Mouse (Mus musculus): ENCODE data around the gene Prelid3b.
A peak's percentile ranks its signal among the peaks of the same experiment; 100 is the strongest.

Prelid3b gene

DNA sequence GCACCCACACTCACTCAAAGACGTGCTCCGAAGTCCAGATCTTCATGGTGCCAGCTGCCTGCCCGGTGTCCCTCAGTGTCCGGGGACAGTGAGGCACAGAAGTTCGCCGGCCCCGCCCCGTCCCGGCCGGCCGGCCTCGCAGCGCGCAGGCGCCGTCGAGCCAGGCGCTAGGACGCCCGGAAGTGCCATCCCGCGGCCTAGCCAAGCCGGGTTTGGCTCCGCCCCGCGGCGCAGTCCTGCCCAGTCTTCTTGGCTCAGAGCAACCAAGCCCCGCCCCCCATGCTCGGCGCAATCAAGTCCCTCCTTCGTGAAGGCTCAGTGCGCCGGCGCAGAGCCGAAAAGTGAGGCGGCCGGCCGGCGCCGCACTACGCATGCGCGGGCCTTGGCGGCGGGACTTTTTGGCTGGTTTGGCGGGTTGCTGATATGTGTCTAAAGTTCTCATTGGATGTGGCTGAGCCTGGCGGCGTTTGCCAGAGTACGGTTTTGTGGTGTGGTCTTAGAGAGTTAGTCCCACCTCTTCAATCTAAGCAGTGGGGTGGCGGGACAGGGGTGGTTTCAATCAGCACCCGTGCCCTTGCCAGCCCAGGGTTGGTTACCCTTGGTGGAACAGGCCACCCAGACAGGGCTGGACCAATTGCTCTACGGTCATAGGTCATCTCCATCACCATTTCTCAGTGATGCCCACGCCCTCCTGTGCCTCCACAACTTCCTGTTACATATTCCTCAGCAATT, at the start of gene Prelid3b:
Gene Prelid3b (minus strand): TSS at position 264 of the 732 bp plus-strand sequence.
- DNase-seq (ENCODE audit: low spot score): peak; percentile 100

DNA sequence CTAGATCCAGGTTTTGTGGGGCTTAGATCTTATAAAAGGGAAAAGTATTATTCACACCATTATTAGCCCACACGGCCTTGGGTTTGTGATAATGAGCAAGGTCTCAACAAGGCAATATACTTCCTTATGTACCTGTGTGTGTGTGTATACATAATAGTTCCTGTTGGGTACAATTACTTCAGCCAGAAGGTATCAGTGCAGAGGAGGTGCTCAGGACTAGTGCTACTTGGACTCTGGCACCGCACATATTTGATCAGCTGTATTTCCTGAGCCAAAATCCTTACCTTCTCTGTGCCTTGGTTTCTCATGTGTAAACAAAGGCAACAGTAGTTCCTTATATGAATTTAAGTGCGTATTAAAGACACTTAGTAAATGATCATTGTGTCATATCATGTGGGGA, 49.3 kb upstream of the Prelid3b start:
- DNase-seq (ENCODE audit: low spot score): no peak

DNA sequence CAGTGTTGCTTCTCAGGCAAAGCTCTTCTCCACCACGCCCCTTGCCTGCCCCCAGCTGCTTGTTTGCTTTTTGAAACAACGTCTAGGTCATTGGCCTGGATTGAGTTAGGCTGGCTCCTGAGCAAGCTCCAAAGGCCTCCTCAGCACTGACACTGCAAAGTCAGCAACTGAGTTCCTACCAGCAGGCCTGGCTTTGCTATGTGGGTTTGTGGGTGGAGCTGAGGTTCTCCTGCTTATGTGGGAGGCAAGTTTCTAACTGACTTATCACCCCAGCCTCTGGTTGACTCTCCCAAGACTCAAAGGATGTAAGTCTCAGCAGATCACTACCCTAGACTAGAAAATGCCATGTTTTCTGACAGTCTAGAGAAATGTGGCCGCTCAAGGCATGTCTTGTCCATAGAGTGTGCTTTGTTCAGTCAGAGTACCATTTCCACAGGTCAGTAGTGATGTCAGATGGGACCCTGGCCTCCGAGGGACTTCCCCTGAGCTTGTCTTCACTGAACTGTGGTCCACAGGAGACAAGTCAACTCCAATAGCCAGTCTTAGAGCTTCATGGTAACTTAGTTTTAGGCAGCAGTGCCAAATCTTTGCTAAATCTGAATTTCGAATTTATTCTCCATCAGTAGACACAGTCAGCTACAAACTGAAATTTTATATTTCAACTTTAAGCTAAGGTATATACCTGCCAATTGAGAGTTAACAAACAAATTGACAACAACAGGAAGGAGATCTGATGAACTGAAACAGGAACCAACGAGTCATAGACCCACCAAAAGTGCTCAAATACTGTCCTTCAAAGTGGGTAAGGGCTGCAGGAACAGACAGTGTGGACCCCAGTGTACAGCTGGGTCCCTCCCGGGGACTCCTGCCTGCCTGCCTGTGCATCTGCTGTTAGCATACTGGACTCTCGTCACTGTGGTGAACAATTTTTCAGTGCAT, 44.5 kb upstream of the Prelid3b start:
- peak; percentile 30 for DNase-seq (ENCODE audit: low spot score)

DNA sequence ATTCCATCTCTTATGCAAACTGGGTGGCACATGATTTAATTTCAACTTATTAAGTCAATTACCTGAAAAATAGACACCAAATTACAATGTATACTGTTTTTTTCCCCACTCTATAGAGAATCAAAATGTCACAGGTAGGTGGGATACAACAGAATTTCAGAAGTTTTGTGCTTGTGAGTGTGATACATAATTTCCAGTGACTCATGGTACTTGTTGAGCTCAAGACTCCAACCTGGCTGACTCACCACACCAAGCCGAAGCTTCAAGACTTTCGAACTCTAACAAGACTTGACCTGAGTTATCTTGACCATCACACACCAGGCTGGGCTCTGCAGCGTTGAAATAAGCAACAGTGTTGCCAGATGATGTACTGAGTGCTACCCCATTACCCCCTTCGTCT, 42.0 kb upstream of the Prelid3b start:
- DNase-seq (ENCODE audit: low spot score): no peak

DNA sequence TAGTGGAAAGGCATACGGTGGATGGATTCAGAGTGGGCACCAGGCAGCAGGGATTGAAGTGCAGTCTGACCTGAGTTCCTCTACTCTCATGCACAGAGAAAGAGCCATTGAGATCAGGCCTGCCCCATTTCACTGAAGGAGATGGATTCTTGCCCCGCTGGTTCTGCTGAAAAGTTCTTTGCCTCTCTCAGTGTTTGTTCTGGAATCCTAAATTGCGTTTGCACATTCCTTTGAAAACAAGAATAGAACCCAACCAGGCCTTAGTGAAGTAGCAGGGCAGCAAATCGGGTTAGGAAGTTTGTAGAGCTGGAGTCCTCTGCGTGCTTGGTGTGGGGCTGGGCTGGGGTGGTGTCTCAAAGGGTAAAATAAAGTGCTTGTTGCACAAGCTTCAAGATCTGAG, 40.9 kb upstream of the Prelid3b start:
- DNase-seq (ENCODE audit: low spot score): no peak

DNA sequence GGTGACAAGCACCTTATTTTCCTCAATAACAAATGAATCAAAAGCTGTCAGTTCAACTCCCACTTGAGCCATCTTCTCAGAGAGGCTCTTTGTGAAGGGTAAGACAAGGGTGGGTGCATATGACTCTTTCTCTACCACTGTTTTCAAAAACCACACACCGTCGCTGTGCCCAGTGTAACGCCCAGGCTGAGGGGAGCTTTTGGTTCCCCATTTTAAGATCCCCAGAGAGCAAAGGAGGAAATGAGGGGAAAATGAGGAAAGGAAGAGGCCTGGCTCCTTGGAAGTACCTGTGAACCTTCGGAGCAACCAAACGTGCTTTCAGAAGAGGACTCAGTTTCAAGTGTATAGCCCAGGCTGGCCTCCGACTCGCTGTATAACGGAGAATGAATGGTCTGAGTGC, 36.9 kb upstream of the Prelid3b start:
- no peak for DNase-seq (ENCODE audit: low spot score)

DNA sequence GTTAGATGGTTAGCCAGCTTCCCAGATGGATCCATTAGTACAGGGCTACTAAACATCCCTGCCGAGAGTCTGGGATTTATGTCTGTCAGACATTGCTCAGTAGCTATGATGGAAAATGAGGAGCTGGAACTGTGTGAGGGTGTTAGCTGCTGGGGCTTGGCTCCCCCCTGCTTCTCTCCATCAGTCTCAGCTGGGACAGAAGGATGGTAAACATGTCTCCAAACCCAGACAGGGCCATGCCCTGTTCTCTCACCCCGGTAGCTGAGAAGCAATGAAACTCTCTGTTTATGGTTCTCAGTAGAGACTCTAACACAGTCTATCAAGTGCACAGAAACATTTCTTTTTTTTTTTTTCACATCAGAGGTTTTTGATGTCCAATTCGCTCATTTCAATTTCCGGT, 35.1 kb upstream of the Prelid3b start:
- no peak for DNase-seq (ENCODE audit: low spot score)

DNA sequence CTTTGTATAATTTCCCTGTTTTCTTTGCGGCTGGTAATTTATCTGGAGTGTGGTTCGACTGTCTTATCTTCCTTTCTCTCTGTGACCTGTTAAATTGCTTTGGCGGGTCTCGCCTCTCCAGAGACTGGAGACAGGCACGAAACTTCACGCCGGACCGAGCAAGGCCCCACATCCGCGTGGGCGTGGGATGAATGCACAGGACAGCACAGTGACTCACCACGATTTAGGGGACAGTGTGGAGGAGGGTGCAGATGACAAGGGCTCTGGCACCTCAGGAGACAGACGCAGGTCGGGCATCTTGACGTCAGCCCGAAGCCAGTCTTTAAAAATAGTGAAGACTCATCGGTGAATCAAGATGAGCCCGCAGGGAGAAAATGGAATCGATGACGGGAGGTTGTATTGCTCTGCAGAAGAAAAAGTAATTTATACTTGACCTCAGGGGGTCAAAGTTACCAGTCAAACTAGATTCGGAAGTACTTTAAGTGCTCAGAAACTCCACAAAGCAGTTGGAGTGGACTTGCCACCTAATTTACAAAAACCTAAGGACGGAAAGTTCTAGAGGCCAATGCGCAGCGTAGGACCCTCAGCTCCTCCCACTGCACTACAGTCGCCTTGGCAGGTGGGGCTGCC, 30.1 kb upstream of the Prelid3b start:
- DNase-seq (ENCODE audit: low spot score): no peak

DNA sequence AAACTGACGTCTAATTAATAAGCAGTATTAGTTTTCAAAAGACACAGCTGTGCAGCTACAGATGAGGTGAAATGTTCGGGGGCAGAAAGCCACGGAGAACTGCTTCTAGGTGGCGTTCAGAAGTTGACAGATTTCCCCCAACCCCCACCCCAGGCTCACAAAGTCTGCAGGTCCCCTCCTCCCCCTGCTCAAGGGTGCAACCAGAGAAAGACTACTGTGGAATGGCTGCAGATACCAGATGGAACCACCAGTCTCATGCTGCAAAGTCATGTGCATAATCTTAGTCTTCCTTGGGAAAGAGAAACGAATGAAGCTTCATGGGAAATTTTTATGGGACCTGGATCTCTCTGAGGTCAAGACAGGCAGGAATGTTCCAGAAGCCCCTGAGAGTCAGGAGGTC, 29.4 kb upstream of the Prelid3b start:
- DNase-seq (ENCODE audit: low spot score): no peak

DNA sequence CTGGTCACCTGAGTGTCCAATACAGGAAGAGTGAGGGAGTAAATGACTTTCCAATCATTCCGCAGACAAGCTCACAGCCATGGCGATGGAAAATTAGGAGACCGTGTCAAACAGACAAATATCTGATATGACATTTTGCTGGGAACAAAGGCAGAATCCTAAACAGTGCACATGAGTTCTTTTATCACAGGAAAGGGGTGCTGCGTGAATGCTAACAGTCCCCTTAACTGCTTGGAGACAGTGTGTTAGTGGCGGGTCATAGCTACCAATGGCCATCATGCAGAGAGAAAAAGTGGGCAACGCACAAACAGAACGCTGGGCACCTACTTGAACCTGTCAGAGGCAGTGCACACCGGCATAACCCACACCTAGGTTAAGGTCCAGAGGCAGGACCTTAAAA, 28.6 kb upstream of the Prelid3b start:
- no peak for DNase-seq (ENCODE audit: low spot score)

DNA sequence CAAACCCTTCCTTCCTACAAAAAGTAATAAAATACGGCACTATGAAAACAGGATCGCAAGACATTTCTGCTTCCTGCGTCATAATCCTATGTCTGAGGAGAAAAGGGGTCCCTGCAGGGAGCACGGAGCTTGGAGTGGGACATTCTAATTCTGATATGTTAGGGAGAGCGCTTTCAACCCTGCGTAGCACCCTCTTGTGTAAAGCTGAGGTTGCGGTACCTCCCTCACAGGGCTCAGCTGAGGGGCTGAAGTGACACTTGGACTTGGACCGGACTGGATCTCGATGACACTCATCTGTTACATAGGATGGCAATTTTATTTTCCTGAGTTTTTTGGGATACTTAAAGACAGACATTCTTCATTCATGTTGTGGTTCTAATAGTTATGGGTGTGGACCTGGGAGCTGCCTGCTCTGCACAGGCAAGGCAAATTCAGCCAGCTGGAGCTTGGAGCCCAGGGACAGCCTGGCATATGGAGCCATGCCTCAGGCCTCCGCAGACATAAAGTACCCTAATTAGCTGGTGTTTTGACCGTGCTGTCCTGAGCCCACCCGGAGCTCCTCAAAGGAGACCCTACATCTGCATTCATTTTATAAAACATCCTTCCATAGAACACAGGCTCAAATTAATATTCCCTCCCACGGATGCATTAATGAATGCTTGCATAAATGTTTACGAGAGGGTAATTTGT, 28.1 kb upstream of the Prelid3b start:
- no peak for DNase-seq (ENCODE audit: low spot score)

DNA sequence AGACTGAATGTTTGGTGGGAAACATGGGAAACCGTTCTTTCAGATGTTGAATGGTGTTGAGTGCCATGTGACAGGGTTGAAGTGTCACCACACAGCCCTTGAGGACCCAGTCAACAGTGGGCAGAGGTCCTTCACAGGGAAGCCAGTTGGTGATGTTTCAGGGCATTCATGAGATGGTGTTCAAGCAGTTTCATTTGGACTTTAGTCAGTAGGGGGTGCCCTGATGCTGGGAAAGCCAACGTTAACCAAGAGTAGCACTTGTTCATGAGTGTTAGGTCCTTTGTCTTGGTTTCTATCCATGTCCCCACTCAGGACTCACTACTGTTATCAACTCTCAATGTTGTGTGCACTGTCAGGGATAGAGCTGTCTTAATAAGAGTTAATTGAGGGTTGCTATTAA, 20.0 kb upstream of the Prelid3b start:
- no peak for DNase-seq (ENCODE audit: low spot score)

DNA sequence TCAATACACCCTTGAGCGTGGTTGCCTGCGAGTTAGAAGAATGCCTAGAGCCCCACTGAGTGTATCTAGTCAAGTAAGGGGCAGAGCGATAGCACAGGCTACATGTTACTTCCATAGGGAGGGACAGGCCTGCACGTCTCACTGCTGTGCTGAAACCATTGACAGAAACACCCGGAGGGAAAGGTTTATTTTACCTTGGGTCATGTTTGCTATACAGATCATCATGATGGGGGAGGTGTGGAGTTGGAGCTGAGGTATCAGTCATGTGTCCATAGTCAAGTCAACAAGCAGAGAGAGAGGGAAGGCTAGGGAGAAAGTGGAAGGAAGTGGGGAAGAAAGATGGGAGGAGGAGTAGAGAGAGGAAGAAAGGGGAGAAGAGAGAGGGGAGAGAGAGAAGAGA, 14.1 kb upstream of the Prelid3b start:
- DNase-seq (ENCODE audit: low spot score): no peak

DNA sequence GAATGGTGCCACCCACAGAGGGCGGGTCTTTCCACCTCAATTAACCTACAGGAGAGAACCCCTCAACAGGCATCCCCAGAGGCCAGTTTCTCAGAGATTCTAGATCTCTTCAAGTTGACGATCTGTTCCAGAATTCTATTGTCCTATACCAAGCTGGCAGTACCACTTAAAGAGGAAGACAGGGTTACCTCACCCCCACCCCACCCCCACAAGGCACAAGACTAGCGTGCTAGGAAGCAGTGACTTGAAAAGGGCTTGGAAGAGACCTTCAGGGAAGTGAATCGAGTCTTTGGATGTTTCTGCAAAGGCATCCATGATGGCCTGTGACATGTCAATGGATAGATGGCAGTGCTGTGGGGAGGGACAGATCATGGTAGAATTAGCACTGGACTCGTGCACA, 5.9 kb upstream of the Prelid3b start:
- DNase-seq (ENCODE audit: low spot score): no peak

DNA sequence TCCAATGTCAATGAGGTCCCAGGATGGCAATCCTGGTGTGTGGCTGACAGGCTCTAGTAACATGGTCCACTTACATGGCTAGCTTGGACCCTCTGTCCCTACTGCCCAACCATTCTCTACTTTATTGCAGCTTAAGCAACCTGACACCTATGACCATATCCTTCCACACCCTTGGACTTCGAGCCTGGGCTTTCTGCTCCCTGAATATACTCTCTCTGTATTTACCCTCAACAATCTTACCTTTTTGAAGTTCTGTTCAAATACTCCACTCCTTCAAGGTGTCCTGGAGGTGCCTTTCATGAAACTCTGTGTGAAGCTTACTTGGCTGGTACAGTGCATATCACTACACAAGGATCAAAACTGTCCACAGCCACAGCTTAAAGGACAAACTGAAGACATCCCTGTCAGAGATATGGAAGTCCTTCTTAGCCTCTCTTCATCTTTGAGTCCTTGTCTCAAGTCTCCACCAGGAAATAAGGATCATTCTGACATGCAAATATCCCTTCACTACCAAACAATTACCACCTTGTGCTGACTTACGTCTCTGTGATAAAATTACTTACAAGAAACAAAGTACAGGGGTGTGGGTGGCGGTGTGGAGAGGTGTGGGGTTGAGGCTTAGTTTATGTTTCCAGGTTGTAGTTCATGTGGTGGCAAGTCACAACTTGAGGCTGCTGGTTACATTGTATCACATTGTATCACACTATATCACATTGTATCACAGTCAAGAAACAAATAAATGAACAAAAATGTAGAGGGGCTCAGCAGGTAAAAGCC, 4.8 kb upstream of the Prelid3b start:
- no peak for DNase-seq (ENCODE audit: low spot score)

DNA sequence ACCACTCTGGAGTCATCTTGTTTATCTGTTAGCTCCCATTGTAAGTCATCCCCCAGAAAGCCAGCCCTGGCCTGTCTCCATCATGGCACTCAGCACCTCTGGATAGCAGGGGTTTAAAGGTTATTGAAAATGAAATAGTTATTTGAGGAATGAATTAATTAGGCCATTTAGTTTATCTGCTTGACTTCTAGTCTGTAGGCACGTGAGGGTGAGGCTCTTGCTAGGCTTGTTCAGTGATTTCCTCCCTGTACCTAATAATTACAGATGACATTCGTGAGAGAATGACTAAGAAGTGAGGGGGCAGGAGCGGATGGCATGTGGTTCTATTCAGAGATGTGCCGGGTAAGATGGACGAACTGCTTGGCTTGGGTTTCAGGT, 658 bp upstream of the Prelid3b start:
- DNase-seq (ENCODE audit: low spot score): no peak

DNA sequence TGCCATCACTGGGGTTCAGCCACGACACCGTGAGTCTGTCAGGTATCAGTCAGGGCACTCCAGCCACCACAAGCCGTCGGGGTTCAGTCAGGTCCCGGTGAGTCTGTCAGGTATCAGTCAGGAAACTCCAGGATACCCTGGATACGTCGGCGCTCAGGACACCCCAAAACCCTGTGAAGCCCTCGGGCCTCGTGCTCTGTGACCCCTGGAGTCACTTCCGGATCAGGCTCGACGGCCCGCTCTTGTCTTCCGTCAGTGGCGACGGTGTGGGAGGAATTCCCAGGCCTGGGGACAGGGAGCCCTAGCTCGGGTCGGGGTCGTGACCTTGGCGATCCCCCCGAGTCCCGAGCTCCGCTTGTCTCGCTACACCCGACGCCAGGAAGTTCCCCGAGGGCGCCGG, 474 bp downstream of the Prelid3b start:
- no peak for DNase-seq (ENCODE audit: low spot score)

DNA sequence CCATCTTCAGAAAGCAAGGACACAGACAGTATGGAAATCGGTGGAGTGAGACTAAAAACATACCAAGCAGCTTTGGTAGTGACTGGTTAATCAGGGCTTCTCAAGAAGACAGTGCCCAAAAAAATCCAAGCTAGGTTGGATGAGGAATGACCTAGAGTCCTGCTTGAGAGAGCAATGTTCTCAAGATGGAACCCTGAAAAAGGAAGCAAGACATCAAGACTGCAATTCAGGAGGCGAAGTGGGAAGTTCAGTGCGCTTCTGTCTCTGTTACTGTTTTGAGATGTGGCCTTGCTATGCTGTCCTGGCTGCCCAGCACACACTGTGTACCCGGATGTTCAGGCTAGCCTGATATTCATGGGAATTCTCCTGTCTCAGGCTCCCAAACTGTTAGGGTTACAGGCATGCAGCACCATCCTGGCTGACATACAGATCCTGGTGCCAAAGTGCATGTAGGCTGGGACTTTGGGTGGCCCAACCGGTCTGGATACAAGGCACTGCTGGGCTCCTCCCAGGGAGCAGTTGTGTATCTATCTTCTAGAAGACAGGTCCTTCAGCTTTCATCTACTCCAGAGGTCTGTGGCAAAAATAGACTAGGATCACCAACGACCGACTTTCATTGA, 2.0 kb downstream of the Prelid3b start:
- DNase-seq (ENCODE audit: low spot score): no peak

DNA sequence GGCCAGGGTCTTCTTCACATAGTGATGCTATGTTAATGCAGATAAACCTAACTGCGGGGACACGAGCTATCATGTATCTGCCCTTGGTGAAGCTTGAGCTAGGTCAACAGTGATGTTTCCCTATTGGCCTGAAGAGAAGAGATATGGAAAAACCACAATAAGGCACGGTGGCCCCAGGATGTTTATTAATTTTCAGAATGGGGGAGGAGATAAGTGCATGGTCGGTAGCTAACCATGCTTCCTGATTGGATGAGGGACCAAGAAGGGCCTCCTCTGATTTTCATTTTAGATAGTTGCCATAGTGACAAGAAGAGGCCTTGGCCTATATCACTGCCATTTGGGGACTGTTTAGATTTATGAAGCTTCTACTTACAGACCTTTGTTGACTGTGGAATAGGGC, 2.5 kb downstream of the Prelid3b start:
- DNase-seq (ENCODE audit: low spot score): no peak

DNA sequence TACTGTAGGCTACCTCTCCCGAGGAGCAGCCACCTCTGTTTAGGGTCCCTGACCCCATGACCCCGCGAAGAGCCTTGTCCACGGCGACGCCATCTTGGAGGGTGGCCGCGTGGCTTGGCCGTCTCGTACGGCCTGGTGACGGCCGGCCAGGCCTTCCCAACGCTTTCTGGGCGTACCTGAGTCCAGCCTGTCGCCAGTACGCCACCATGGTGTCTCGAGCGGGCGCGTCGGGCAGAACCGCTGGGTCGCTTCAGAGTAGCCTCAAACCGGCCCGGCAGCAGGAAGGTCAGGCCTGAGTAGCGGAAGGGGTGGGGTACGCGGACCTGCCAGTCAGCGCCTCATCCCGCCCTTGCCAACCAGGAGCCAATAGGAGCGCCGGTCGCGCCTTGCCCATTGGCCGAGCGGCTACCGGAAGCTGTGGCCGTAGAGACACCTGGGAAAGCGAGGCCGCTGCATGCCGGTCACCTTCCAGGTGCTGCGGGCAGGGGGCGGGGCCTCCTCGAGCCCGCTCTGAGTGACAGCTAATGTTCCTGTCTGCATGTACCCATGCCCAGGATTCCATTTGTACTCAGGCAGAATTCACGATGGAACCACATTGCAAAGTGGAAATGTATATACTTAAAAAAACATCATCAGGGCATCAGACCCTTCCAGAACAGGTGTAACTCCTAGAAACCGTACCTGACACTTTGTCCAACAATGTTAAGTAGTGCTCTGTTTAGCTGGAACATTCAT, 8.9 kb downstream of the Prelid3b start, which contains the start of gene Atp5e:
Gene Atp5e (minus strand): TSS at position 317 of the 735 bp plus-strand sequence.
- DNase-seq (ENCODE audit: low spot score): peak; percentile 96

Measured in testis, postnatal 10 days (tissue).